Comparison of ENCODE assay signal across 20 mouse cellular contexts in genomic region chr4:139715241-139715932, GRCm38 (mm10).
DNase-seq lines count a peak whose midpoint lies in the region; ATAC-seq and TF ChIP-seq lines count a peak whose summit lies in the region.
"Had no signal": no experiment of that assay in that cellular context is flagged by ENCODE, and none has a peak within 500 bp of the region (broad histone marks: within the 10 kb centered on the region; RNA-seq: fewer than 3 reads in every experiment).

No protein-coding gene starts in this region.

- no peaks in the 10 kb centered on the region for H3K4me1 ChIP-seq in kidney, adult 2 months (ENCODE audit: control insufficient read depth, insufficient read depth, low read length)
- no peaks in the 10 kb centered on the region for H3K4me1 ChIP-seq in stomach, postnatal 0 days (replicated peaks; ENCODE audit: control insufficient read depth, insufficient read depth)
- H3K4me1 ChIP-seq: stomach, embryonic 15.5 days had no signal

- no peaks in the 10 kb centered on the region for H3K27me3 ChIP-seq in kidney, adult 2 months (replicated peaks; ENCODE audit: control insufficient read depth, insufficient read depth, low read length)
- H3K27me3 ChIP-seq in stomach, postnatal 0 days (ENCODE audit: control insufficient read depth, insufficient read depth, low read length) = no peaks in the 10 kb centered on the region
- H3K27me3 ChIP-seq: Patski; stomach, embryonic 15.5 days had no signal

- no peak overlapping the region for H3K27ac ChIP-seq in kidney, adult 2 months (ENCODE audit: insufficient read depth, low read depth, low read length)
- H3K27ac ChIP-seq in stomach, postnatal 0 days (replicated peaks) = no peak overlapping the region
- H3K27ac ChIP-seq: heart, embryonic 10.5 days; macrophage; neural tube, embryonic 12.5 days; stomach, embryonic 15.5 days had no signal

- no peak overlapping the region for H3K9ac ChIP-seq in stomach, postnatal 0 days (ENCODE audit: low read length)
- H3K9ac ChIP-seq: lung, embryonic 14.5 days; neural tube, embryonic 12.5 days; stomach, embryonic 15.5 days had no signal

- H3K4me3 ChIP-seq in kidney, adult 2 months (ENCODE audit: insufficient read depth, low read depth, low read length) = no peak overlapping the region
- H3K4me3 ChIP-seq in stomach, postnatal 0 days (ENCODE audit: low read depth, low read length) = no peak overlapping the region
- H3K4me3 ChIP-seq: heart, embryonic 10.5 days; neural tube, embryonic 12.5 days; stomach, embryonic 15.5 days had no signal

- TF ChIP-seq EP300 in stomach, postnatal 0 days (optimal IDR thresholded peaks at IDR 0.05) = no peak

- no peak for TF ChIP-seq POLR2A in kidney, adult 2 months (IDR thresholded peaks at IDR 0.05; ENCODE audit: low read depth, low read length)

- 35% methylated on average over 13 of the region's 13 CpGs for WGBS in kidney, adult 2 months
- WGBS in stomach, postnatal 0 days = 45% methylated on average over 13 of the region's 13 CpGs

- H3K9me3 ChIP-seq in stomach, postnatal 0 days (ENCODE audit: control insufficient read depth, low read length) = no peaks in the 10 kb centered on the region
- H3K9me3 ChIP-seq: heart, embryonic 10.5 days; neural tube, embryonic 12.5 days; stomach, embryonic 15.5 days had no signal

- no peaks in the 10 kb centered on the region for H3K36me3 ChIP-seq in kidney, adult 2 months (ENCODE audit: control insufficient read depth, insufficient read depth, low read length)
- no peaks in the 10 kb centered on the region for H3K36me3 ChIP-seq in stomach, postnatal 0 days (ENCODE audit: control insufficient read depth, insufficient read depth, low read length)
- H3K36me3 ChIP-seq: heart, embryonic 10.5 days; neural tube, embryonic 12.5 days; stomach, embryonic 15.5 days had no signal

- DNase-seq in kidney, adult 2 months = peak; percentile 4
- DNase-seq in kidney, adult 8-10 months = no peak
- DNase-seq in embryo, embryonic 9.5 days (ENCODE audit: extremely low spot score) = peak; percentile 29
- DNase-seq in kidney, postnatal 10 days = peak; percentile 12
- DNase-seq in stomach, postnatal 0 days (ENCODE audit: low spot score) = no peak
- no peak for DNase-seq in ovary, postnatal 10 days (ENCODE audit: low spot score)
- no peak for DNase-seq in cerebellum, postnatal 25 days
- DNase-seq: adrenal gland, adult 2 months; B cell, adult 2 months; cerebellum, adult 11-12 months; gastrocnemius, postnatal 25 days; heart, postnatal 36 days; lung, embryonic 14.5 days; midbrain, embryonic 14.5 days; thymus, postnatal 14 days had no signal

- TF ChIP-seq CTCF in kidney, adult 2 months (conservative IDR thresholded peaks at IDR 0.05; ENCODE audit: insufficient read depth, insufficient read length, low read depth, low read length) = no peak
- TF ChIP-seq CTCF in stomach, postnatal 0 days (IDR thresholded peaks at IDR 0.05; ENCODE audit: low read depth) = no peak

- peak; percentile 60; the same call in 1 of the 2 replicates for ATAC-seq in stomach, postnatal 0 days (ENCODE audit: low FRiP score, low TSS enrichment)
- ATAC-seq: Patski had no signal

- no peak overlapping the region for H3K4me2 ChIP-seq in stomach, postnatal 0 days (replicated peaks; ENCODE audit: low read depth)
- H3K4me2 ChIP-seq: lung, embryonic 14.5 days; neural tube, embryonic 12.5 days; stomach, embryonic 15.5 days had no signal

Comparison
In these comparisons a context has a peak if more than half of its experiments do, and no peak if none do; other contexts are left out.
1. DNase-seq: peak in kidney, adult 2 months (single experiment), embryo, embryonic 9.5 days (single experiment) and kidney, postnatal 10 days (single experiment); none in kidney, adult 8-10 months (0 of 2), stomach, postnatal 0 days (single experiment), ovary, postnatal 10 days (single experiment) and cerebellum, postnatal 25 days (0 of 2).